ENCODE assay signal across 8 mouse cellular contexts in genomic region chr7:30563906-30564280, GRCm38 (mm10). TPM values are rescaled to one million over a fixed set of nuclear protein-coding genes. Genes with fewer than 3 reads are reported as not detected.
DNase-seq lines count a peak whose midpoint lies in the region; ATAC-seq lines count a peak whose summit lies in the region.

No protein-coding gene starts in this region.

- no peaks in the 10 kb centered on the region for H3K27me3 ChIP-seq in heart, embryonic 16.5 days (ENCODE audit: control insufficient read depth, insufficient read depth, low read length)
- no peaks in the 10 kb centered on the region for H3K27me3 ChIP-seq in hindbrain, embryonic 14.5 days (ENCODE audit: control insufficient read depth, insufficient read depth, low read length)
- H3K27me3 ChIP-seq in midbrain, embryonic 15.5 days (replicated peaks): no peaks in the 10 kb centered on the region

- peak overlapping the region; percentile 95 for H3K4me3 ChIP-seq in heart, embryonic 16.5 days (ENCODE audit: low read length)
- H3K4me3 ChIP-seq in hindbrain, embryonic 14.5 days (replicated peaks; ENCODE audit: low read length): peak overlapping the region; percentile 68
- peak overlapping the region; percentile 95 for H3K4me3 ChIP-seq in midbrain, embryonic 15.5 days

- peak overlapping the region; percentile 79 for H3K4me2 ChIP-seq in heart, embryonic 16.5 days (ENCODE audit: low read depth, low read length)
- H3K4me2 ChIP-seq in hindbrain, embryonic 14.5 days (replicated peaks): peak overlapping the region; percentile 62
- peak overlapping the region; percentile 89 for H3K4me2 ChIP-seq in midbrain, embryonic 15.5 days

- no peak for ATAC-seq in heart, embryonic 16.5 days (replicated peaks; ENCODE audit: extremely low read depth, insufficient read depth, low FRiP score)
- no peak for ATAC-seq in hindbrain, embryonic 14.5 days (ENCODE audit: low FRiP score)
- ATAC-seq in midbrain, embryonic 15.5 days (replicated peaks): no peak

- peaks cover 27% of the 10 kb centered on the region for H3K36me3 ChIP-seq in heart, embryonic 16.5 days (ENCODE audit: control insufficient read depth, insufficient read depth)
- peaks cover 38% of the 10 kb centered on the region for H3K36me3 ChIP-seq in hindbrain, embryonic 14.5 days (replicated peaks; ENCODE audit: control insufficient read depth, insufficient read depth)
- peaks cover 22% of the 10 kb centered on the region; the same call in 1 of the 2 replicates for H3K36me3 ChIP-seq in midbrain, embryonic 15.5 days (replicated peaks)

- peaks cover 9% of the 10 kb centered on the region for H3K4me1 ChIP-seq in heart, embryonic 16.5 days (ENCODE audit: control insufficient read depth, insufficient read depth, low read length)
- peaks cover 18% of the 10 kb centered on the region for H3K4me1 ChIP-seq in hindbrain, embryonic 14.5 days (replicated peaks; ENCODE audit: control insufficient read depth, insufficient read depth, low read length)
- H3K4me1 ChIP-seq in midbrain, embryonic 15.5 days: peaks cover 24% of the 10 kb centered on the region

- no peak for DNase-seq in heart, postnatal 36 days
- peak; percentile 66 for DNase-seq in R1 (ENCODE audit: low read depth, low spot score)
- no peak for DNase-seq in hindbrain, embryonic 14.5 days (ENCODE audit: low spot score)
- no peak for DNase-seq in right cerebral cortex, postnatal 10 days (ENCODE audit: low spot score in 2 of 2)
- DNase-seq in adrenal gland, adult 2 months: no peak
- DNase-seq in kidney, postnatal 25 days: no peak

- intact Hi-C loops in heart, postnatal 36 days (cut with DNase I): loop anchor here (1.0 kb wide), 1 partner anchor 23 kb away; no protein-coding TSS in a partner anchor

- 21% methylated on average over 6 of the region's 6 CpGs for WGBS in heart, embryonic 16.5 days
- whole genome bisulfite sequencing in hindbrain, embryonic 14.5 days: 29% methylated on average over 6 of the region's 6 CpGs
- 30% methylated on average over 6 of the region's 6 CpGs for WGBS in midbrain, embryonic 15.5 days

- peak overlapping the region; percentile 92 for H3K9ac ChIP-seq in heart, embryonic 16.5 days (ENCODE audit: low read length)
- peak overlapping the region; percentile 76 for H3K9ac ChIP-seq in hindbrain, embryonic 14.5 days
- peak overlapping the region; percentile 84 for H3K9ac ChIP-seq in midbrain, embryonic 15.5 days

- H3K9me3 ChIP-seq in heart, embryonic 16.5 days (replicated peaks; ENCODE audit: control insufficient read depth, low read length): no peaks in the 10 kb centered on the region
- H3K9me3 ChIP-seq in hindbrain, embryonic 14.5 days (ENCODE audit: control insufficient read depth, low read length): no peaks in the 10 kb centered on the region
- H3K9me3 ChIP-seq in midbrain, embryonic 15.5 days: no peaks in the 10 kb centered on the region

- peak overlapping the region; percentile 99 for H3K27ac ChIP-seq in heart, embryonic 16.5 days (ENCODE audit: low read length)
- peak overlapping the region; percentile 92; the same call in 1 of the 2 replicates for H3K27ac ChIP-seq in hindbrain, embryonic 14.5 days
- H3K27ac ChIP-seq in midbrain, embryonic 15.5 days: peak overlapping the region; percentile 96

RNA-seq across cellular contexts. Expression of gene Psenen, which starts 0.5 kb away (rescaled TPM):
- polyA plus RNA-seq in heart, embryonic 16.5 days (2015; fragmentation: Nextera tagmentation; extraction: Ambion mirVana): 111 and 123 TPM in 2 replicates
- total RNA-seq in heart, postnatal 36 days (2021): 10 to 100 TPM; 75.8 to 81.6 TPM
- 109 and 118 TPM in 2 replicates for polyA plus RNA-seq in hindbrain, embryonic 14.5 days (2014; fragmentation: Nextera tagmentation; extraction: Ambion mirVana)
- 121 and 123 TPM in 2 replicates for polyA plus RNA-seq in midbrain, embryonic 15.5 days (2015; fragmentation: Nextera tagmentation; extraction: Ambion mirVana)
- total RNA-seq in adrenal gland, adult 2 months (2021): 100 to 1,000 TPM; 185 to 190 TPM
- 88.6 and 123 TPM in 2 replicates for polyA plus RNA-seq in adrenal gland, adult 2 months (2012; rRNA removed)

RNA-seq across cellular contexts. Expression of gene Gm49396, which starts 0.7 kb away (rescaled TPM):
- 11.4 and 12.0 TPM in 2 replicates for polyA plus RNA-seq in heart, embryonic 16.5 days (2015; fragmentation: Nextera tagmentation; extraction: Ambion mirVana)
- 1 to 10 TPM; 1.4 to 1.6 TPM for total RNA-seq in heart, postnatal 36 days (2021)
- 6.5 and 9.2 TPM in 2 replicates for polyA plus RNA-seq in hindbrain, embryonic 14.5 days (2014; fragmentation: Nextera tagmentation; extraction: Ambion mirVana)
- polyA plus RNA-seq in midbrain, embryonic 15.5 days (2015; fragmentation: Nextera tagmentation; extraction: Ambion mirVana): 18.5 and 20.7 TPM in 2 replicates
- total RNA-seq in adrenal gland, adult 2 months (2021): 1 to 10 TPM; 3.6 to 4.8 TPM
- polyA plus RNA-seq in adrenal gland, adult 2 months (2012; rRNA removed): 0.93 and 1.7 TPM in 2 replicates

RNA-seq across cellular contexts. Expression of gene U2af1l4, which starts 0.8 kb away (rescaled TPM):
- 102 and 104 TPM in 2 replicates for polyA plus RNA-seq in heart, embryonic 16.5 days (2015; fragmentation: Nextera tagmentation; extraction: Ambion mirVana)
- 10 to 100 TPM; 62.9 to 63.4 TPM for total RNA-seq in heart, postnatal 36 days (2021)
- polyA plus RNA-seq in hindbrain, embryonic 14.5 days (2014; fragmentation: Nextera tagmentation; extraction: Ambion mirVana): 88.7 and 105 TPM in 2 replicates
- polyA plus RNA-seq in midbrain, embryonic 15.5 days (2015; fragmentation: Nextera tagmentation; extraction: Ambion mirVana): 87.2 and 90.7 TPM in 2 replicates
- total RNA-seq in adrenal gland, adult 2 months (2021): 10 to 100 TPM; 73.3 to 92.5 TPM
- polyA plus RNA-seq in adrenal gland, adult 2 months (2012; rRNA removed): 80.1 and 92.3 TPM in 2 replicates

RNA-seq across cellular contexts. Expression of gene Igflr1, which starts 1.3 kb away (rescaled TPM):
- polyA plus RNA-seq in heart, embryonic 16.5 days (2015; fragmentation: Nextera tagmentation; extraction: Ambion mirVana): 3.9 and 5.3 TPM in 2 replicates
- 1 to 10 TPM in 1 of 2 experiments, under 1 TPM in 1; 0.67 to 1.2 TPM for total RNA-seq in heart, postnatal 36 days (2021)
- 2.2 and 3.1 TPM in 2 replicates for polyA plus RNA-seq in hindbrain, embryonic 14.5 days (2014; fragmentation: Nextera tagmentation; extraction: Ambion mirVana)
- polyA plus RNA-seq in midbrain, embryonic 15.5 days (2015; fragmentation: Nextera tagmentation; extraction: Ambion mirVana): 8.0 and 8.1 TPM in 2 replicates
- total RNA-seq in adrenal gland, adult 2 months (2021): 1 to 10 TPM; 3.0 to 3.8 TPM
- polyA plus RNA-seq in adrenal gland, adult 2 months (2012; rRNA removed): 6.9 and 10.1 TPM in 2 replicates

RNA-seq across cellular contexts. Expression of gene Lin37, which starts 4.3 kb away (rescaled TPM):
- polyA plus RNA-seq in heart, embryonic 16.5 days (2015; fragmentation: Nextera tagmentation; extraction: Ambion mirVana): 33.6 and 40.1 TPM in 2 replicates
- 10 to 100 TPM; 13.4 to 16.0 TPM for total RNA-seq in heart, postnatal 36 days (2021)
- polyA plus RNA-seq in hindbrain, embryonic 14.5 days (2014; fragmentation: Nextera tagmentation; extraction: Ambion mirVana): 49.2 and 49.4 TPM in 2 replicates
- 53.6 and 63.8 TPM in 2 replicates for polyA plus RNA-seq in midbrain, embryonic 15.5 days (2015; fragmentation: Nextera tagmentation; extraction: Ambion mirVana)
- 10 to 100 TPM; 43.7 to 71.4 TPM for total RNA-seq in adrenal gland, adult 2 months (2021)
- 47.5 and 53.5 TPM in 2 replicates for polyA plus RNA-seq in adrenal gland, adult 2 months (2012; rRNA removed)
